Mouse (Mus musculus) small intestine, adult 2 months (tissue): ENCODE measurements around the gene Uba5.

Experiments used
- CTCF ChIP-seq: fragments of 200-500 bp; IDR thresholded peaks from 2 replicates; pipeline ENCODE4 v1.5.1; 2012; ENCODE audit warnings: low read depth, mild to moderate bottlenecking, control low read depth, inconsistent platforms, low read length, moderate library complexity, mixed read lengths; ENCODE audit not compliant: insufficient replicate concordance, insufficient read length; ENCODE audit errors: extremely low read depth
- POLR2A ChIP-seq: fragments of 200-500 bp; IDR thresholded peaks from 2 replicates; pipeline ENCODE4 v1.6.1; 2012; ENCODE audit warnings: low read depth, mild to moderate bottlenecking, control low read depth, inconsistent platforms, low read length, moderate library complexity

DNA sequence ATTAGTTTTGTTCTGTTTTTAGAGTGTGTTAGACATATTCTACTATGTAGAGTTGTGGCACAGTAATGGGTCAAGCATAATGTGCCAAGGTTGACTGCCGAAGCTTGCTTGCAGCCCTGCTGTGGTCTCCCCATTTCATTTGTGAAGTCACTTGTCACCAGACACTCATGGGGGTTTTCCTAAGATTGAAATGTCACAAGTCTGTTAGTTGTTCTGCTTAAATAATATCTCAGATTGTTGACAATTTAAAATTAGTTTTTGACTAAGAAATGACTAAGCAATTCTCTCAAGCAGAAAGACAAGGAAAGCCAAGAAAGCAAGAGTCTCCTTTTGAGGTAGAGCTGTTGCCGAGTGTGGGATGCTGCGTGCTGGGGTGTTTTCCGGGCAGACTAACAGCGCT, 30.0 kb upstream of the Uba5 start:
- no peak for TF ChIP-seq CTCF
- TF ChIP-seq POLR2A, result no peak
